Mouse (Mus musculus): ENCODE measurements around the gene Csnk2a1. TPM values are rescaled to one million over a fixed set of nuclear protein-coding genes. Genes with fewer than 3 reads are reported as not detected.

The Csnk2a1 gene
- total and polyA plus RNA-seq, 3 experiments = 88.5 to 130 TPM; not detected in 1

GRCm38 (mm10) chr2:152247213-152247612, 20.6 kb downstream of the Csnk2a1 start:
- no peak for TF ChIP-seq TAL1 (IDR thresholded peaks at IDR 0.05; ENCODE audit: low read length)
- no peak for TF ChIP-seq CTCF (IDR thresholded peaks at IDR 0.05 in 2 of 3, conservative IDR thresholded peaks at IDR 0.05 in 1 of 3; ENCODE audit: control insufficient read depth in 1 of 3, insufficient read depth in 1 of 3, low read depth in 2 of 3, low read length in 3 of 3, poor library complexity in 1 of 3, severe bottlenecking in 1 of 3)
- no peak for TF ChIP-seq JUND (IDR thresholded peaks at IDR 0.05; ENCODE audit: low read depth, low read length)
- TF ChIP-seq KAT2A (conservative IDR thresholded peaks at IDR 0.05; ENCODE audit: low read depth, low read length) = no peak
- no peak for TF ChIP-seq UBTF (IDR thresholded peaks at IDR 0.05; ENCODE audit: borderline replicate concordance, insufficient read depth, low read depth, low read length)
- no peak for TF ChIP-seq USF2 (IDR thresholded peaks at IDR 0.05; ENCODE audit: borderline replicate concordance in 1 of 2, insufficient read depth in 1 of 2, low read depth in 1 of 2, low read length in 2 of 2)
- H3K9ac ChIP-seq (ENCODE audit: control insufficient read depth, low read depth, low read length, poor library complexity, severe bottlenecking) = no peak overlapping the region
- H3K4me3 ChIP-seq (ENCODE audit: control insufficient read depth in 1 of 2, insufficient read depth in 1 of 2, low read depth in 2 of 2, low read length in 2 of 2) = no peak overlapping the region
- no peak for DNase-seq (ENCODE audit: low read depth, low spot score)
- H3K4me1 ChIP-seq (ENCODE audit: control insufficient read depth in 1 of 2, insufficient read depth in 2 of 2, low read length in 2 of 2) = no peaks in the 10 kb centered on the region
- H3K27ac ChIP-seq (ENCODE audit: control insufficient read depth, low read depth, low read length) = no peak overlapping the region
- peaks cover 54% of the 10 kb centered on the region for H3K79me2 ChIP-seq (ENCODE audit: control insufficient read depth, insufficient read depth, low read length, poor library complexity)
- H3K27me3 ChIP-seq (ENCODE audit: control insufficient read depth in 1 of 2, insufficient read depth in 2 of 2, low read length in 2 of 2) = no peaks in the 10 kb centered on the region
- H3K9me3 ChIP-seq (replicated peaks; ENCODE audit: insufficient read depth, low read length) = no peaks in the 10 kb centered on the region
- H3K36me3 ChIP-seq (ENCODE audit: control insufficient read depth in 1 of 2, insufficient read depth in 2 of 2, low read length in 2 of 2) = peaks cover 13 to 22% of the 10 kb centered on the region in 2 experiments

- Histone ChIP-seq H3K79me2 (ENCODE audit: control insufficient read depth, insufficient read depth, low read length, poor library complexity) (peaks cover 29% of the 10 kb centered on the region), H3K27me3 (ENCODE audit: control insufficient read depth in 1 of 2, insufficient read depth in 2 of 2, low read length in 2 of 2) (no peaks in the 10 kb centered on the region), H3K4me3 (ENCODE audit: control insufficient read depth in 1 of 2, insufficient read depth in 1 of 2, low read depth in 2 of 2, low read length in 2 of 2) (no peak overlapping the region), H3K9me3 (replicated peaks; ENCODE audit: insufficient read depth, low read length) (no peaks in the 10 kb centered on the region), H3K9ac (ENCODE audit: control insufficient read depth, low read depth, low read length, poor library complexity, severe bottlenecking) (no peak overlapping the region), H3K36me3 (ENCODE audit: control insufficient read depth in 1 of 2, insufficient read depth in 2 of 2, low read length in 2 of 2) (peaks cover 9 to 48% of the 10 kb centered on the region in 2 experiments), H3K4me1 (ENCODE audit: control insufficient read depth in 1 of 2, insufficient read depth in 2 of 2, low read length in 2 of 2) (no peaks in the 10 kb centered on the region), H3K27ac (ENCODE audit: control insufficient read depth, low read depth, low read length) (no peak overlapping the region)
- TF ChIP-seq GABPA (IDR thresholded peaks at IDR 0.05; ENCODE audit: low read depth, low read length) = no peak
- TF ChIP-seq SMC3 (IDR thresholded peaks at IDR 0.05; ENCODE audit: low read depth, low read length) = no peak
- no peak for TF ChIP-seq BHLHE40 (IDR thresholded peaks at IDR 0.05; ENCODE audit: borderline replicate concordance, low read depth, low read length)
- TF ChIP-seq POLR2AphosphoS2 (IDR thresholded peaks at IDR 0.05; ENCODE audit: low read length) = no peak
- TF ChIP-seq EP300 (IDR thresholded peaks at IDR 0.05; ENCODE audit: low read depth in 1 of 2, low read length in 2 of 2) = no peak
- no peak for TF ChIP-seq MXI1 (IDR thresholded peaks at IDR 0.05; ENCODE audit: low read depth, low read length)
- TF ChIP-seq HCFC1 (IDR thresholded peaks at IDR 0.05; ENCODE audit: low read depth, low read length) = no peak
- TF ChIP-seq CTCF (IDR thresholded peaks at IDR 0.05 in 2 of 3, conservative IDR thresholded peaks at IDR 0.05 in 1 of 3; ENCODE audit: control insufficient read depth in 1 of 3, insufficient read depth in 1 of 3, low read depth in 2 of 3, low read length in 3 of 3, poor library complexity in 1 of 3, severe bottlenecking in 1 of 3) = no peak
- TF ChIP-seq ZMIZ1 (IDR thresholded peaks at IDR 0.05; ENCODE audit: low read depth, low read length) = no peak
- no peak for TF ChIP-seq USF1 (IDR thresholded peaks at IDR 0.05; ENCODE audit: low read depth, low read length)
- TF ChIP-seq NRF1 (IDR thresholded peaks at IDR 0.05; ENCODE audit: insufficient read depth, low read depth, low read length, poor library complexity, severe bottlenecking) = no peak
- TF ChIP-seq SIN3A (IDR thresholded peaks at IDR 0.05; ENCODE audit: low read length) = no peak
- no peak for TF ChIP-seq TBP (IDR thresholded peaks at IDR 0.05; ENCODE audit: low read depth, low read length)
- TF ChIP-seq ZNF384 (IDR thresholded peaks at IDR 0.05; ENCODE audit: low read depth, low read length) = no peak
- TF ChIP-seq ELF1 (IDR thresholded peaks at IDR 0.05; ENCODE audit: low read depth, low read length) = no peak
- no peak for TF ChIP-seq USF2 (IDR thresholded peaks at IDR 0.05; ENCODE audit: borderline replicate concordance in 1 of 2, insufficient read depth in 1 of 2, low read depth in 1 of 2, low read length in 2 of 2)
- DNase-seq (ENCODE audit: low read depth, low spot score) = no peak
These were observed 23.9 kb downstream of the Csnk2a1 start for GRCm38 (mm10) chr2:152250511-152250910.

Measured in MEL (cell line).